Mouse (Mus musculus): Measurements from ENCODE around the gene Ankrd11. TPM values are rescaled to one million over a fixed set of nuclear protein-coding genes. Genes with fewer than 3 reads are reported as not detected.
"Not testable (repeated sequence)": the region's sequence is repeated elsewhere in the genome, so short reads cannot be mapped to it uniquely, and the experiment has no call there.

Gene Ankrd11
- polyA plus RNA-seq (2017; shearing (Covaris generic)), result 10 to 100 TPM; 75.8 to 77.3 TPM

DNA sequence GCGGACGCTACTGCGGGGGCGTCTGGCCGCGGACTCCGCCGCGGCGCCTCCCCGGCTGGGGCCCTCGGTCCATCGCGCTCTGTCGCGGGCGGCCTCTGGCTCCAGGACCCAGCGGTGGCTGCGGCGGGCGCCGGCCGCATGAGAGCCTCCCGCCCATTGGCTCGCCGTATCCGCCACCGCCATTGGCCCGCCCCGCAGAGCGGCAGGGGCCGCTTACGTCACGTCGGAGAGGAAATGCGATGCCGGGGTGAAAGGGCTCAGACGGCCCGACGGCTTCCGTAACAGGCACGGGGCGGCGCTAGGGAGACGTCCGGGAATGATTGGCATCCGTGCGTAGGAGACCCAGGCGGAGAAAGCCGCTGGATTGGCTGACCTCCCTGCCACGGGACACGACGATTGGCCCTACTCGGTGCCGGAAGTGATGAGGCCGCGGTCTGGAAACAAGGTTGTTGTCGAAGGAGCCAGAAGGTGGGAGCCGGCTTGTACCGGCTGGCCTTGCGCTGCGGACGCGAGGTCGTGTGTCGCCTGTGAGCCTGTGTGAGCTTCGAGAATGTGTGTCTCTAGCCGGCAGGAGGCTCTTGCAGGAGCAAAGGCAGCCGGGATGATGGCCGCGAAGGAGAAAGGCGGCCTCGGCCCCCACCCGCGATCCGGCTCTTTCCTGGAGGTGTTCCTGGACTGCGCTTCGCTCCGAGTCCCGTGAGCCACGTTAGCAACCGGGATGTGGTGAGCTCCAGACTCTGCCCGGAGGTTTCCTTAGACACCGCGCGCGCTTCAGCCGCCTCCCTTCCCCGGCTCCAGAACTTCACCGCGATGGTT, at the start of gene Ankrd11:
Gene Ankrd11 (minus strand): TSS at position 120 of the 816 bp plus-strand sequence.
- ATAC-seq, result peak; percentile 84

DNA sequence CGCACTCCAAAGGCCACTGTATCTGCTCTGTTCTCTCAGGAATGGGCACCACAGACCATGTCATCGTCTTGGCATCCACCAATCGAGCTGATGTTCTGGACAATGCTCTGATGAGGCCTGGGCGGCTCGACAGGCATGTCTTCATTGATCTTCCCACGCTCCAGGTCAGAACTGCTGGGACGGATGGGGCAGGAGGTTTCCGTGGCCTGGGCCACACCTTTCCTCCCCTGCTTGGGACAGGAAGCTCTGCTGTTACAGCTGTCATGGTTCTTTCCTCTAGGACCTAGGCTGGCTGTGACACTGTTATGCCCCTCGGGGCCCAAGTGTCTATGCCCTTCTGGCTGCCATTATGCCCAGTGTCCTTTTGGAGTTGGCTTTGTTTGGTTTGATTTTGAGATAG, 45.2 kb upstream of the Ankrd11 start:
- ATAC-seq, result no peak

DNA sequence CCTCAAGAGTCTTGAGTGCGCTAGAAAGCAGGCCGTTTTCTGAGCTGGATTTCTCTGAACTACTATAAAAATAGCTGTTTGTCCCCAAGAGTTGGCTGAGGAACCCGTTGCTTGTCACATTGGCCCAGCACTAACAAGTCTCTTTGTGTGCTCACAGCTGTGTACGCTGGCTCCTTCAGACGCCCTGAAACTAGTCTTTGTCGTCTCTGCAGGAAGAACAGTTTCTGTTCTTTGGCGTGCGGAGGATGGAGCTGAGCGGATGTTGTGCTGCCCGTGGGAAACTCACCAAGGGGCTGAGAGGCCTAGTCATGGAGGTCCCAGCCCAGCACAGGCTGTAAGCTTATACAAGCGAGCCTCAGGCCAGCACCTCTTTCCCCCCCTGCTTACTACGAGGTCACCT, 41.5 kb upstream of the Ankrd11 start:
- ATAC-seq, result no peak

DNA sequence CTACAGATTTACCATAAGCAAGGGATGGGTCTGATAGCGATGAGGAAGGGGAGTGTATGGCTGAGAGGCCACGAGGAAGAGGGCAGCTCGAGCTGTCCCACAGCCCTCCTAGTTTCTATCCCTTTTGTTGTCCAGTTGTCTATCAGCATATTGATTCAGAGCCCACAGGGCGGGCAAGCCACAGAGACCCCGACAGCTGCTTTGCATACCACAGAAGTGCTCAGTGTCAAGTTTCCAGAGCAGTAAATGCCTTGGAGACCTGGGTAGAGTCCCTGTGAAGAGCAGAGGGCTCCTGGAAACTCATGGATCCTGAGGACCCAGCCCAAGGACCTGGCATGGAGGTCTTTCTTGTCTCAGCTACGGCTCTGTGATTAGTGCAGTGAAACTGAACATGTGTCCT, 40.9 kb upstream of the Ankrd11 start:
- no peak for ATAC-seq

DNA sequence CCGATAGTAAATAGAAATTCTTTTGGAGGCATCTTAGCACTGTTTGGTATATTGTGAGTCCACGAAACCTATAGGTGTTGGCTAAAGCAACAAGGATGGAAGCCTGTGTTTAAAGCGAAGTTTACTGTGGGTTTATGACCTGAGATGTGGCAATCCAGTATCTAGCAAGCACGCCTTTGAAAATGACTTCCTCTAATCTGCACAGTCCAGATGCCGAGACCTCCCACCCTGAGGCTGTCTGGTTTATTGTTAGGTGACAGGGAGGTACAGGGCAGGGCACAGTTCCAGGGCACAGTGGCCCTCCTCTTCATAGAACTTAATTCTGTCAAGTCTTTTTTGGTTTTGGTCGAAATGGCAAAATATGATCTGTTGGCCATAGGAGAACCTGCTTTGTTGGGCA, 35.1 kb upstream of the Ankrd11 start:
- ATAC-seq, result no peak

DNA sequence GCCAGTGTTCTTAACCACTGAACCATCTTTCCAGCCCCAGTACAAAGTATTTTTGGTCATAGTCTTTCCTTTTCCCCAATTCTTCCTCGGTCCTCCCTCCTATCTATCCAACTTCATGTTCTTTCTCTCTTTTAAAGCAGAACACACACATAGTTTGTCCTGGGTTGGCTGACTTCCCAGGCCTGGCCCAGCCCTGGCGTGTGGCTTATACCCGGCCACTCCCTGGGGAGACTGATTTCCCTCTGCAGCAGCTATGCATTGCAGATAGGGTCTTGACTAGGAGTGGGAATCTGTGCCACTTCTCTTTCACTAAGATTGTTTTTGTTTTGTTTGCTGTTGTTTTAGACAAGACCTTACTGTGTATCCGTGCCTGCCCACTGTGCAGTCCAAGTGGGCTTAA, 29.1 kb upstream of the Ankrd11 start:
- no peak for ATAC-seq

DNA sequence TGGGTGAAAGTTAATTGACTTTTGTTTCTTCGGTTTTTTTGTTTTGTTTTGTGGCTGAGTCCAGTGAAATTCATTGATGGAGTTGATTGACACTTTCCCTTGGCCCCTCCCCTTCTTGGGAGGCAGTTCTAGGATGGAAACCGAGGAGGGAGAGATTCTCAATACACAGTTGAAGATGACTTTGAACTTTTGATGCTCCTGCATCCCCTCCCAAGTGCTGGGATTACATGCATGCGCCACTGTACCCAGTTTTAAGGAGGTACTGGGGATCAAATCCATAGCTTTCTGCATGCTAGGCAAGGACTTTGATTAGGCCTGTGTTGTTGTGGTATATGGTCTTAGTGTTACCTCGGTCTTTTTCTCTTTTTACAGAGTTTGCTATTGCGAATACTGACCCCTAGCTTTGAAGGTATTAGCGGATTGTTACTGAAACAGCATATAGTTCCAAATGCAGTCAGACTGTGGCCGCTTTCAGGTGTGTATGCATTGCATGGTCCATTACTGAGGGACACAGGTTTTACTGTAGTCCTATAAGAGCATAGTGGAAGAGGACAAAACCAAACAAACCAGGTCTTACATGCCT, 24.1 kb upstream of the Ankrd11 start:
- ATAC-seq, result no peak

DNA sequence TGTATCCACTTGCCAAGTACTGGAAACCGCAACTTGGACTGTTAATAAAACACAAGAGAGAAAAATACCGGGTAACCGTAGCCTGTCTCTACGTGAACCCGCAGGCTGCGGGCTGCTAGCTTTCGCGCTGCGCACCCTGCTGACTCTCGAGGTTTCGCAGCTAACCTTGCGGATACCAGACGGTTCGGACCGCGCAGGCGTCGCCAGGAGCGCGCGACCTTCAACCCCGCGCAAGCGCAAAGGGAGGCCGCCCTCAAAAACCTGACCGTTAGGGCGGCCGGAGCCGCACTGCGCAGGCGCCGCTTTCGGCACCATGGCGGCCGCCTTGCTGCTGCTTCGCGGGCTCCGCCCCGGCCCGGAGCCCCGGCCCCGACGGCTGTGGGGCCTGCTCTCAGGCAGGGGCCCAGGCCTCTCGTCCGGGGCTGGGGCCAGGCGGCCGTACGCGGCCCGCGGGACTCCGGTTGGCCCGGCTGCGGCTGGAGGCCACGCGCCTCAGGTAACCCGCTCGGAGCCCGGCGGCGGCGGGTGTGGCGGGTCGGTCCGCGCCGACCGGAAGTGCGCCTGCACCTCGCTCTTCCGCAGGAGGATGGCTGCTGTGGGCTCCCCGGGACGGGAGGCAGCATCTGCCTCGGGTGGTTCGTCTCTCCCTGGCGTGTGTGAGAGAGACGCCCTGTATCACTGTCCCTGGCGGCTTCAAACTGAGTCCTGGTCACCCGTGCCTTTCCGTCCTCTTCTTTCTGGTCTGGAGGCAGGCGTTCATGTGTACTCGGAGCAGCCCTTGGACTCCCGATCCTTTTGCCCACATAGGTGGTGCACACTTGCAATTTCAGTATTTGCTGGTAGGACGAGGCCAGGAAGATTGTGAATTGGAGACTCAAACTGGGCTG, 23.4 kb upstream of the Ankrd11 start:
- peak; percentile 66 for ATAC-seq

DNA sequence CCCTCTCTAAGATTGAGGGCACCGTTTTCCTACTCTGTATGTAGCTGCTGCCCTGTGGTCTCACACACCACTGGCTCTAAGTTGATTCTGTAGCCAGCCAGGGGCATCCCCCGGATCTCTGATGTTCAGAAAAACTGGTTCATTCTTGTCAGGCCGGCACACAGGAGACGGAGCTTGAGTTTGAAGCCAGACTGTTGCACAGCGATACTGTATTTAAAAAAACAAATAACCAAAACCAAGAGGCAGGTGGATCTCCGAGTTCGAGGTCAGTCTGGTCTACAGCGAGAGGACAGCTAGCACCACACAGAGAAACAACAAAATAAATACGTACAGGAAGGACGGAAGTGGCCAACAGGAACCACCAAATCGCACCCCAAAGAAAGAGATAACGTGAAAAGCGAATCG, 22.7 kb upstream of the Ankrd11 start:
- peak; percentile 57 for ATAC-seq

DNA sequence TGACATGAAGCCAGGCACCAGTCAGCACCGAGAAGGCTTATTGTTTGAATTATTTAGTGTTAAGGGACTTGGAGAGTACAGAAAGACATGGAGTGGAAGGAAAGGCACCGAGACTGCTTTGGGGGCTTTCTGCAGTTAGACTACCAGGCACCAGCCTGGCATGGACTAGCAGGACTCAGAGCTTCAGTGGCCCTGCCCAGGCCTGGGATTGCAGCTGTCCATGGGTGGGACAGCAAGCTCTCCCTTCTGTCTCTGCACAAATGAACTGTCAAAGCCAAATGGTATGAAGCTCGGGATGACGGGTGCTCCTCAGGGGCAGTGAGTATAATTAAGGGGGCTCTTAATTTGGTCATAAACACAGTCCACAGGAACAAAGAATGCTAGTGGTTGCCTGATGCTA, 22.0 kb upstream of the Ankrd11 start:
- no peak for ATAC-seq

DNA sequence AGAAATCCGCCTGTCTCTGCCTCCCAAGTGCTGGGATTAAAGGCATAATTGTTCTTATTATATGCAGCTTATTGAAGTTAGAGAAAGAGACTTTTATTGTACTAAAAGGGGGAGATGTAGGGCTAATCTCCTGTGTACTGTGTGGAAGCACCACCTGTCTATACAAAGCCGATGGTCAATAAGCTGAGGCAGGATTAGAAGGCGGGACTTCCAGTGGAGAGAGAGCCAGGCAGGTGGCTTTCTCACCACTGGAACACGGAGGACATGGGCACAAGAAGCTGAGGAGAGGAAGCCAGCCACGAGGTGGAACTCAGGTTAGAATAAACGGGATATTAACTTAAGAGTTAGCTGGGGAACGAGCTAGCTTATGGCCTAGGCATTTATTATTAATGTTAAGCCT, 20.6 kb upstream of the Ankrd11 start, which contains the start of gene Spg7:
Gene Spg7 (plus strand): TSS at position 222 of the 400 bp plus-strand sequence.
- ATAC-seq, result no peak

DNA sequence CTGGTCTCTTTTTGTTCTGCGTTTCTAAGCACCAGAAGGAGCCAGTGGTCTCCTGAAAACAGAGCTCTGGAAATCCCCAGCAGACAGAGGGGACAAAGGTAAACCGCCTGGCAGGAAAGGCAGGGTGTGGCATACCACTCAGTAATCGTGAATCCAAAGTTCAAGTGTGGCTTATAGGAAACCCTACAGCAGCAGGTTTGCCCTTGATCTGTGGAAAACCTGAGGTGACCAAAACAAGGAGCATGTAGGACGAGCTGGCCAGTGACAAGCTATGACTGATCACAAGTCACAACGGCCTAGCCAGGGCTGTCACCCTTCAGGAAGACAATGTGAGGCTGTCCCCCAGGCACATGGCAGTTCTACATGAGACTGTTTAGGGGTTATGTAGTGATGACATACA, 9.4 kb upstream of the Ankrd11 start:
- peak; percentile 31 for ATAC-seq

DNA sequence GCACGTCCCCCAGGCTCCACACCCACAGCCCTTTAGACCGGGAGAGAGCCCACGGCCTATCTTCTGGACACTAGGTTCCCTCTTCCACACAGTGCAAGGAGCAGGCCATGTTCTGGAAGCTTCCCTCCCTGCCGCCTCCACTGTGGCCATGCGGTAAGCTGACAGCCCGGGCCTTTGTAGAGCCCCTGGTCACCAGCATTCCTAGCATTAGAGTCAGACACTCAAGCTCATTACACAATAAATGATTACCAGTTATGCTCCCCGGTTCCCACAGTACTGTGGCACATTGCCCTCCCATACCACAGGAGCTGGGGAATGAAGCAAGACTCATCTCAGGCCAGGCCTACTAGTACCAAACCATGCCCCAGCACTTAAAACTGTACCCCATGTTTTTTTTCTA, 6.3 kb upstream of the Ankrd11 start:
- ATAC-seq, result no peak

DNA sequence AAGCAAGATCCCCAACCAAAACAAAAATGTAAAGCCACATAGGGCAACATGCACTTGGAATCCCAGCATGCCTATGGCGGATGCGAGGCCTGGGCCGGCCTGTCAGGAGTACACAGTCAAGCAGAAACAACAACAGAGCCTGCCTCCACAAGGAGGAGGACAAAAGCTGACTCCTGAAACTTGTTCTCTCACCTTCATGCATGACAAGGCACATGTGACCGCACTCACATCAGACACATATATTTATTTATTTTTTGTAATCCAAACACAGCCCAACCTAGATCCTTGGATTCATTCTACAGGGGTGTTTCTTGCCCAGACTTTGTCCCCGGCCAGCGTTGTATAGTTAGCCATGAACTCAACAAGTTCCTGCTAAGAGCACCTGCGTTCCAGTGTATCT, 5.8 kb upstream of the Ankrd11 start:
- ATAC-seq, result no peak

DNA sequence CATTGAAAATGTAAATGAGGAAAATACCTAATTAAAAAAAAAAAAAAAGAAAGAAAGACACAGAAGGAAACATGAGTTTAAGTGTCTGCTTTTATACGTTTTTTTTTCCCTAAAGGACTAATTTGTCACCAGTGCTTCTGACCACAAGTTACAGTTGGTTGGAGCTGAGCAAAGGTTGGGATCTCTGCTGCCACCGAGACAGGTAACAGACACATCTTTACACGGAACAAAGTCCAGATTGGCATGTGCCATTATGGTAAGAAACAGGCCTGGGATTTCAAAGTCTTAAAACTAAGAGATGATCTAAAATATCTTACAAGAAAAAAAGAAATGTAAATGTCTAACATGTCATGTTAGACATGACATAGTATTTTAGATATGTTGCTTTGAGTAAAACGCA, 4.6 kb upstream of the Ankrd11 start:
- ATAC-seq, result no peak

DNA sequence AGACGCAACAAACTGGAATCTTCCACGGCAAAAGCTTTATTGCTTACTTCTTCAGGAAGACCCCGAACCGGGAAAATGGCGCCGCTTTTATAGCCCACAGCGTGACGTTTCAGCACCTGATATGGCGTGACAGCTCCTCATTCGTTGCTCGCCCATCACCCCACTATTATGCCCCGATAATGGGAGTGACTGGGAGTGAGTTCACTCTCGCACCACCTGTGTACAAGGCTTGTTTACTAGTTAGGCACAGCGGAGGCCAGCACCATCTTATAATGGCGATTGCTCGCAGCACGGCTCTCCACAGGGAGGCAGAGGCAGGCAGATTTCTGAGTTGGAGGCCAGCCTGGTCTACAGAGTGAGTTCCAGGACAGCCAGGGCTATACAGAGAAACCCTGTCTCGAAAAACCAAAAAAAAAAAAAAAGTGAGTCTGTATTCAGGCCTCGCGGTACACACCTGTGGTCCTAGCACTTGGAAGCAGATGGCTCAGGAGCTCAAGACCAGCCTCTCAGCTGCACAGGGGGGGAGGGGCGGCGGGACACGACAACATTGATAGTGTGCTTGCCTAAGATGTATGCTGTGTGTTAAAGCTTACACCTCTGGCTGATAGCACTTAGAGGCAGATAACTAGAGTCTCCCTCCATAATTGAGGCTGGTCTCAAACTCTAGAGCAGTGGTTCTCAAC, 2.8 kb upstream of the Ankrd11 start:
- ATAC-seq, result not testable (repeated sequence)

DNA sequence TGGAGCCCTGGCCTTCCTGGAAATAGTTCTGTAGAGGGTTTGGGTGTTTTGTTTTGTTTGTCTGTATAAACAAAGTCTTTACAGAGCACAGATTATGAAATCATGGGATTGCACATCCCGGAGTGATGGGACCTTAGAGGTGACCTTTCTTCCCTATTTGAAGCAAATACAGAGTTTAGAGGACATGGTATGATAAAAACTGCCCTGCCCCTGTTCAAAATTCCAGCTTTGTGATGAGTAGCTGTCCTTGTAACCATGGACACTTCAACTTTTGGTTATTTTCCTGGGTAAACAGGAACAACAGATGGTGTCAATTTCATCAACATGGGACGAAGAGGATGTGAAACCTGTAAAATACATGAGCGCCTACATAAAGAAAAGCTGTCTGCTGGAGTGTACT, 1.9 kb upstream of the Ankrd11 start:
- no peak for ATAC-seq

DNA sequence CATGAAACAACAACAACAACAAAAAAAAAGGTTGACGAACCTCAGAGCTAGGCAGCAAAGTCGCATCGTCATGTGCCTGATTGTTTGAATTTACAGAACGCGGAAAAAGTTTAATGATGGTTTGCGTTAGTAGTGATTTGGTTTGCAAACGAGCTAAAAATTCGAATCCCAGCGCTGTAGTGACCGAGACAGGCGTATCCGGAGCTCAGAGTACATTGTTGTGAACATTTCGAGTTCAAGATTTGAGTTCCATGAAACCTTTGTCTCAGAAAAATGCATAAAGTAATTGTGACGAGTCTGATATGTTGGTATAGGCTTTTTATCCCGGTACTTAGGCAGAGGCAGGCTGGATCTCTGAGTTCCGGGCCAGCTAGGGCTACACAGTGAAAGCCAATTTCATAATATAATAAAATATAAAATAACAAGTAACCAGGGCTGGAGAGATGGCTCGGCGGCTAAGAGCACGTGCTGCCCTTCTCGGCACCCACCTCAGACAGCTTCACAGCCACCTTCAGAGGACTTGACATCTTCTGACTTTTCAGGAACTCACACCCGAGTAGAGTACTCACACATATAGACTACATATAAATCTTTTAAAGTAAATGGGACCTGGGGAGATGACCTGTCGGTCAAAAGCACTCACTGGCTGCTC, 1.0 kb upstream of the Ankrd11 start:
- no peak for ATAC-seq

DNA sequence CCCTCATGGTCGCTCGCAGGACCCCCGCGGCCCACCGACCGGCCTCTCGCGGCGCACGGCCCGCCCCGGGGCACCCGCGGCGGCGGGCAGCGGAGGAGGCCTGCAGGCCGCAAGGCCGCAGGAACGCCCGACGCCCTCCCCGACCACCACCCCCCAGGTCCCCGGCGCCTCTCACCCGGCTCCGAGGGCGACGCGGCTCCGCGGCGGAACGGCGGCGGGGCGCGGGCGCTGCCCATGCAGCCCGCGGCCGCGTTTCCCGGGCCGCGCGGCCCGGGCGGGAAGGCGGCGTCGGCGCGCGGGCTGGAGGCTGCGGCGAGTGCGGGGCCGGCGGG, 337 bp downstream of the Ankrd11 start:
- ATAC-seq, result no peak

DNA sequence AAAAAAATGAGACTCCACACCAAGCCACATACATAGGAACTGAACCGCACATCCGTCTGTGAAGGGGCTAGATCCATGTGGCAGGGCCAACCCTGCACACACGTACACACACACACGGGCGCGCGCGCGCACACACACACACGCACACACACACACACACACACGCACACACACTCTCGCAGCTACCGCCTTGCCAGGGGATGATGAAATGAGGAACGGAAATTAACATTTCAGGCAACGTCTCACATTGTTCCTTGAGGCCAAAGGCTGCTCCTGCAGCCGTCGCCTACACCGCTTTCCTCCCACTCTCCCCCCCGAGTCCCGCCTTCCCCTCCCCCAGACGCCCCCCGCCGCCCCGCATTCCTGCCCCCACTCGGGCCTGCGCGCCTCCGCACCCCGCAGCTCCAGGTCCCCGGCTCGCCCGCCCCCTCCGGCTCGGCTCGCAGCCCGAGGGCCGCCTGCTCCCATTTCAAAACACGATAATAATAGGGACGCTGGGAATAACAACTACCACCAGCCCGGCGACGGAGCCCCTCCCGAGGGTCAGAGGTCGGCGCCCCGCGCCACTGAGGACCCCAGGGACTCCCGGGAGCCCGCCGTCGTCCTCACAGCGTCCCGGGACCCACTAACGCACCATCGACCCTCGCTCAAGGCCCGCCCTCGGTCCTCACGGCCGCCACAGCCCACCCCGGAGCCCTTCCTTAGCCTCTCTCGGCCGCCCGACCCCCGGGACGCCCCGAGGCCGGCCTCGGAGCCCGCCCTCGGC, 886 bp downstream of the Ankrd11 start:
- peak; percentile 14 for ATAC-seq

DNA sequence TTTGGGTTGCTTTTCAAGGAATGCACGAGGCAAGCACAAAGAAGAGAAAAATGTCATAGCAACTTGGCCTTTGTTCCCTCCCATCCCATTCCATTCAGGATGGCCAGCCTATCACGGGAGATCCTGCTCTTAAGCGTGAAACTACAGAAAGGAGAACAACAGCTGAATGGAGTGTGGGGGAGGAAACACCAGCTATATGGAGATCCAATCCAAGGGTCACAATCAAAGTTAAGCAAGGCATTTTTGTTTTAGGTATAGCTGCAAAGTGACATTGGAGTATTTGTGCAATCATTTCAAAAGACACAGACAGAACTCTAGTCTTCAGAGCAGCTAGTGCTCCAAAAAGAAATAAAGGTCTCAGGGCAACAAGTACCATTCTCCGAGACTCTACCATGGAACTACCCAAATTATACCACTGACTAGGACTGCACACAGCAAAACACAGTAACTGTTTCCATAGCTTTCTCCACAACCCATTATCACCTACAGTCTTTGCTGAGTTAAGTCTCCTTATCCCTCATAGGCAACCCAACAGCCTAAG, 1.9 kb downstream of the Ankrd11 start:
- ATAC-seq, result no peak
